Mouse (Mus musculus): ENCODE measurements around the gene Timm17b.
"Not testable (repeated sequence)": the region's sequence is repeated elsewhere in the genome, so short reads cannot be mapped to it uniquely, and the experiment has no call there.

Timm17b gene

DNA sequence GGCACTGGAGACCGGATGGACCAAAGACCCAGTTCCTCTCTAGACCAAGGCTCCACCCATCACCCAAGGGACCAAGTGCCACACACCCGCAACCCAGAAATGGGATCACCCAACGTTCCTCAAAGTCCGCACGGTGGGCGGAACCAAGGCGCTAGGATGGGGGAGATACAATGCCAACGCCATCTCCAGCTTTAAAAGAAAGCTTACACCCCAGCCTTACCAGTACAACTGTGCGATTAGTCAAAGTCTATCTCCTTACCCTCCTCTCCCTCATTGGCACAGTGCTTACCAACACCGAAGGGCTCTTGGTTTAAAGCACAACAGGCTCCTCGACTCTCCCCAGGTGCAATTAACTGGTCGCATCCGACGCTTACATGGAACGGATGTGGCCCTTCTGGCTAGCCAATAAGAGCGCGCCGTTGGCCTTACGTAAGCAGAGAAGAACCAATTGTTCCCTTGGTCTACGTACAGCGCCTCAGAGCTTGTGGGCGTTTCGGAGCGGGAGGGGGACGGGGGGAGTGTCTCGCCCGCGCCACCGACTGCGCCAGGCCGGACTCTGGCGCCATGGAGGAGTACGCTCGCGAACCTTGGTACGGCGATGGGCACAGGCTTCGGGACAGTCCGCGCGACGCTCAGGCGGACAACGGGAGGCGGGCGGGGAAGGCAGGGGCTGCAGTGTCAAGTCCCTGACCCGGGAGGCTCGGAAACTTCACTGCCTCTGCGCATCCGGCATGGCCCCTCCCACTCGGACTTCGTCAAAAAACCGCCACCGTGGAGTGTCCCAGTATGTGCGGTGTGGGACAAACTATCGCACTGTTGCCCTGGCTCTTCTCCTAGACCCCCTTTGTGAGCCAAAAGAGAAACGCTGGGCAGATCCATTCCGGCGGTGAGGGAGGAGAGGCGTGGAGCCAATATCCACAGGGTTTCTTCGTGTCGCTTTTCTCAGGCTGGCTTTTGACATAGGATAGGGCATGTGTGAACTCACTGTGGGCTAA is at the start of gene Timm17b, which contains the start of gene Pqbp1:
Timm17b (plus strand) TSS at position 478 of the 995 bp plus-strand sequence.
Pqbp1 (minus strand) TSS at position 390 of the 995 bp plus-strand sequence.
- peak; percentile 83 for DNase-seq (ENCODE audit: extremely low spot score)

DNA sequence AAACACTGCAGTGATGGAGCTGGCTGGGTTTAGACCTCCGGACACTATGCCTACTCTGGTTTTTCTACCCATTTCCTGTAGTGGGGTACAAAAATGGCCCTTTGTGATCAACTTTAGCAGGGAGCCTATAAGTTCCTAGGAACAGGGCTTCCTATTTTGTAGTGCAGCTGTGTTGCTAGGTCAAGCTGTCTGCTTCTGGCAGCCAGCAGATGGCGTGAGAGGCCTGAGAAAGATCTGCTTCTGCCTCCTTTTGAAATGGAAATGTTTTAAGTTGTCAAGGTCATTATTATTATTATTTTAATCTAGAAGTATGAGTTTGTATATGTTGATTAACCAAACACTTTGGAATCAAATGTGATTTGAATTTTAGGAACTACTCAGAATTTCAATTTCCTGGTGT is 44.6 kb upstream of the Timm17b start:
- DNase-seq (ENCODE audit: extremely low spot score): no peak

DNA sequence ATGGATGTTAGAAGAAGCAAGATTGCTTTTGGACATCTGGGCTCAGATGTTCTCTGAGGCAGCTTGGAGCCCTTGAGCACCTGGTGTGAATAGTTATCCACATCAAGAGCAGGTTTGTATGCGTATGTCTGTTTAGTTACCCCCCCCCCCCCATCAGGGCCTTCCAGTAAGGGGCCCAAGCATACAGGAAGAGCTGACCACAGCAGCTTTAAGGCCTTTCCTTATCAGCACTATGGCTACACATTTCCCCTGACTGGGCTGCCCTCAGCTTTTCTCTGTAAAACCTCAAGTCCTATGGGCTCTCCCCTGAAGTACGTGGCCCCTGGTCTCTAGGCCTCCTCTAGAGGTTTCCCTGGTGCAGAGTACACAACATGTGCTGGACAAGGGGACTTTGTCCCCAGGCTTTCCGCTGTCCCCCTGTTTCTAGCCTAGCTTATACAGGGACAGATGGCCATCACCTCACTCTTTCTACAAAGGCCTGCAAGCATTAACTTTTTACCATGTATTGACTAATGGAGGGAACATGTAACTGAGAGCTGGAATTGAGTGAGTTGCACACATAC is 39.9 kb upstream of the Timm17b start:
- no peak for DNase-seq (ENCODE audit: extremely low spot score)

DNA sequence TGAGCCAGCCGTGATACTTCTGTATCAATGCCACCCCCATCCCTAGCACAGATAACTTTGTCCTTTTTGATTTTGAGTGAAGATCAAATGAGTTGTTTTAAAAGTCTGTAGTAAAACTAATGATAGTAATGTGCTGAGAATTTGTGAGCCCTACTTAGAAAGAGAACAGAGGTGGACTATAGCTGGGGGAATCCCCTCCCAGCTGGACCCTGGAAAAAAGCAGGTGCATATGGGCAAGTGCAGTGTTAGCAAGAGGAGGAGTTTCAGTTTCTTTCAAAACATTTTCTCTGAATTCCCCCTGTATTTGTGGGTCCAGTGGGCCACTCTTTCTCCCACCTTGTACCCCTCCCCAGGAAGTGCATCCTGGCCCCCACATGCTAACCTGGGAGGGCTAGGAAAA is 36.0 kb upstream of the Timm17b start:
- no peak for DNase-seq (ENCODE audit: extremely low spot score)

DNA sequence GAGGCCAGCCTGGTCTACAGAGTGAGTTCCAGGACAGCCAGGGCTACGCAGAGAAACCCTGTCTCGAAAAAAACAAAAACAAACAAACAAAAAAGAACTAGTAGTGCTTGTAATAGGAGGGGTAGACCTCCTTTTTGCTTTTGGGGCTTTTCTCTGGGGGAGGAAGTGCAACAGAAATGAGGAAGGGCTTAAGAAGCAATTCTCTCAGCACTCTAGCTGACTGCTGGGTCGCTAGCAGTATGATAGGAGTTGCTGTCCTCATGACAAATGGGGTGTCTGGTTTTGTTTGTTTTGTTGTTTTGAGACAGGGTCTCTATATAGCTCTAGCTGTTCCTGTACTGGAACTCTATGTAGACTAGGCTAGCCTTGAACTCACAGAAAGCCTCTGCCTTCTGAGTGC is 34.6 kb upstream of the Timm17b start:
- no peak for DNase-seq (ENCODE audit: extremely low spot score)

DNA sequence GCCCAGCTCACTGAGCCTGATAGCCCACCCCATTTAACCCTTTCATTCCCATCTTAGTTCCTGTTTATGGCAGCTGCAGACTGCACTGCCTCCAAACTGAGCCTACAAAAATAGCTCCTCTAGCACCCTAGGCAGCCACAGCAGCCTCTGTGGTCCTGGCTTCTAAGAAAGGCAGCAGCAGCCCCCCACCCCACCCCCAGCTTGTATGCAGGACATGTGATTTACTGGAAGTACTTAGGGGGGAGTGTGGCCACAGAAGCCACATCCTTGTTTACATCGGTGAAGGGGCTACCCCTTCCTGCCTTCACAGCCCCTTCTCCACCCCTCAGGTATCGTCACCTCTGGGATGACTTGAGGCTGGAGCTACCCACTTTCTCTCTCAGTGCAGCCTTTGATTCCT is 33.8 kb upstream of the Timm17b start:
- no peak for DNase-seq (ENCODE audit: extremely low spot score)

DNA sequence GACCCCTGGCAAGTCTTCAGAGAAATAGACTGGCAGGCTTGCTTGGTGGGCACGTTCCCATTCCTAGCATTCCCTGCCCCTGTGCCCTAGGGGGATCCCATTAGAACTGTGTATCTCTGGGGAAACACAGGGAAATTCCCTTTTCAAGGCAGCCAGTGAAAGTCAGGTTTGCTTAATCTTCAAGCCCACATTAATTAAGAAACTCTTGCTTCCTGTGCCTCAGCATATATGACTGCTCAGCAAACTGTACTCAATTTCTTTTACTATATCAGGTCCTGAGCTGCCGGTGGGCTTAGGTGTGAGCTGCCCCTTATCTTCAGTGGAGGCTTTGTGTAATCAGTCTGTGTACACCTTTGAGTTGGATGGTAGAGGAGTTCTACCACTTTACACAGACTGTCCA is 33.4 kb upstream of the Timm17b start:
- no peak for DNase-seq (ENCODE audit: extremely low spot score)

DNA sequence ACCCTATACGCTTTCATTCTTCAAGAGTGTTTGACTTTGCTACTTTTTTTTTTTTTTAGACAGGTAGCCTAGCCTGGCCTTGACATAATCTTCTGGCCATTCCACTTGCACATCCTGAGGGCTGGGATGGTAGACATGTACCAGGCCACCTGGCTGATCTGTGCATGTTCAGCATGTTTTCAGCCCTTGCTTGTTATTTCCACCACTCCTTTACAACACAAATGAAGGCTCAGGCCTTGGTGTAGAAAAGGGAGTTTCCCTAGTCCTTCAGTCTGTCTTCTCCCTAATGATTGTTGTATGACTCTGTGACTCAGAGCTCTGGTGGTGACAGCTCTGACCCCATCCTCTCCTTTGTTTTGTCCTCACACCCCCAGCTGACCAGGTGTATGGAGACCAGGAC is 32.0 kb upstream of the Timm17b start:
- no peak for DNase-seq (ENCODE audit: extremely low spot score)

DNA sequence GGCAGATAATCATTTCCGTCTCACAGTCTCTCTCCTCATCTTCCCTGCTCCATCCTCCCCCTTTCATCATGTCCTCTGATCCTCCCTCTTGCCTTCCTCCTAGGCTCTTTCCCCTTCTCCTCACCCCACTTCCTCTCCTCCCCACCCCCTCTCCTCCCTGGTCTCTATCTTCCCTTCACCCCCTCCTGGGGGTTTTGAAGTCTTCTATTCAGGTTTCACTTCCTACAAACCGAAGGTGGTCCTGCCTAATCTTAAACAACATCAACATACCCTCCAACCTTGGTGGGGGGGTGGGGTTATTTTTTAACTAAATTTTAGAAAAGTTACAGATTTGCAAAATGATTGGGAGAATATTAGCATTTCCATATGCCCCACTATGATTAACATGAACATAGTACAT is 30.7 kb upstream of the Timm17b start:
- DNase-seq (ENCODE audit: extremely low spot score): no peak

DNA sequence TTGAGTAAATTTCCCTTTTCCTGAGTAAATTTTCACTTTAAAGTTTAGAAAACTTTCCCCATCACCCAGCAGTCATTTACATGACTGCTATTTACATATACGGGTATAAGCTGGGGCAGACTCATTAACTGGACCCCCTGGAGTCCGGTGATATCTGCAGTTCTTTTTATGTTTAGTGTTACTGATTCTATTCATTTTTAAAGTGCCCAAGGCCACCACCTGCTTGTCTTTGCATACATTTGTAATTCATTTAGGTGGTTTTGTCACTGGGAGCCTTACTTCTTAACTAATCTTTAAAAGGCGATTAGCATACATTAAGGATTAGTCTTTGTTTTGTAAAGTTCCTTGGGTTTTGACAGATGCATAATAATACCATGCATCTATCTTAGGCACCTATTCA is 29.3 kb upstream of the Timm17b start:
- DNase-seq (ENCODE audit: extremely low spot score): no peak

DNA sequence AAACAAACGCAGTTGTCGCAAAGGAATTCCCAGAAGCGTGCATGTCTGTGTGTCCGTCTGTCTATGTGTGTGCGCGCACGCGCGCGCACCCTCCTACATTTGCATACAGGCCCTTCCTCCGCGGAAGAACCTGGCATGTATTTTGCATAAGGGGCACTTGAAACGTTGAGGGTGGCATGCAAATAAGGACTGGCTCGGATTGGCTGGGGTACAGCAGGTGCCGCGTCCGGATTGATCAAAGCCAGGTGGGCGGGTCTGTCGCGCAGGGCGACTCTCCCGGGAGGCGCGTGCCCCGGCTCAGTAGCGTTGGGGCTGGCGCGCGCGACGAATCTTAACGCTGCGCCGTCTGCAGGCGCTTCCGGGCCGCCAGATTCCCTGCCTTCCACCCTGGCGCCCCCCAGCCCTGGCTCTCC is 21.1 kb upstream of the Timm17b start, which contains the start of gene Pim2:
Pim2 (plus strand) TSS at position 256 of the 413 bp plus-strand sequence.
- peak; percentile 69 for DNase-seq (ENCODE audit: extremely low spot score)

DNA sequence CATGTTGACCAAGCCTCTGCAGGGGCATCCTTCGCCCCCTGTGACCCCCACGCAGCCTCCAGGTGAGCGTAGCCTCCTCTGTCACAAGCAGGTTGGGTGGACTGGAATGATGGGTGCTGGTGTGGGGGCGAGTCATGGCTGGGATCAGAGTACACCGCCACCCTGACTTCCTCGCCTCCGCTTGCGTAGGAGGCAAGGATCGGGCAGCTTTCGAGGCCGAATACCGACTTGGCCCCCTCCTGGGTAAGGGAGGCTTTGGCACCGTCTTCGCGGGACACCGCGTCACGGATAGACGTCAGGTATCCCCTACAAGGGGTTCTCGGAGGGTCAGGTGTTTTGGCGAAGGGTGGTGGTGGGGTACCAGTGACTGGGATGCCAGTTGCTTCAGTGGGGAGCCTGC is 20.7 kb upstream of the Timm17b start:
- DNase-seq (ENCODE audit: extremely low spot score): no peak

DNA sequence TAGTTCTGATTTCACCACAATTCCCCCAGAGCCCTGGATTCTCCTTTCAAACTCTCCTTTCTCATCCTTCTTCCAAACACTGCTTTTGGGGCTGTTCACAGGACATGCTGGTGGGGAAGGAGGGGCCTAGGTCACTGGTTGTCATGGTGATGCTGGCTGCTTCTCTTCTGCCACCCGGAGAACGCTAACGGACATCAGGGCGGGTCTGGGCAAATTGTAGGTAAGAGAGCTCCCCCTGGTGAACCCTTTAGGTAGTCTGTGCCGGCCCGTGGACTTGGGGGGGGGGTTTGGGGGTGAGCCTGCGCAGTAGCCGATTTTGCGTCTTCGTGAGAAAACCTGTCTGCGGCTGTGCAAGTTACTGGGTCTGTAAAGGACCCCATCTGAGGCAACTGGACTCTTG is 19.3 kb upstream of the Timm17b start:
- DNase-seq (ENCODE audit: extremely low spot score): peak; percentile 71

DNA sequence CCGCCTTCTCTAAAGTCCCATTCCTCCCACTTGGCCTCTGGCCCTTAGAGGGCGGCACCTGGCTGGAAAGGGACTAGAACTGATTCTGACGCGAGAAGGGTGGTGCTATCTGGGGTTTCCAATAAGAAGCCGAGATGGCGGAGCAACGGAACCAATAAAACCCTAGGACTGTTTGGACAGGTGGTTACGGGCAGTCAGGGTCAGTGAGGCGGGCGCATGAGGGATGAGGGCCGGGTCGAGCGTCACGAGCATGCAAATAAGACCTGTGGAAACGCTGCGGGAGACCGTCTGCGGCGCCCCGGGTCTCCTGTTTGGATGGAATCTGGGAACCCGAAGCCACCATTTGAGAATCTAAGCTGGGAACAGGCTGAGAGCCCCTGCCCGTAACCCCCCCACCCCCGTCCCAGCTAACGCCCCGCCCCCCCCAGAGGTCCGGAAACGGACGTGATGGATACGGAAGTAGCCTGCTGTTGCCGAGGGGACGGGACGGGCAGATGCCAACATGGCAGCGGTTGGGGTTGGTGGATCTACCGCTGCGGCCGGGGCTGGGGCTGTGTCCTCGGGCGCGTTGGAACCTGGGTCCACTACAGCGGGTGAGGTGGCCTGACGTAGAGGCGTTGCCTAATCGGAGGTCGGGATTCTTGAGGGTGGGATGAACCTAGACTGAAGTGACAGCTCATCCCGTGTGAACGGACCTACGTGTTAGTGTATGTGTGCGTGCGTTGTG is 15.2 kb upstream of the Timm17b start, which contains the start of gene Slc35a2:
Slc35a2 (plus strand) TSS at position 188 of the 727 bp plus-strand sequence.
- peak; percentile 80 for DNase-seq (ENCODE audit: extremely low spot score)

DNA sequence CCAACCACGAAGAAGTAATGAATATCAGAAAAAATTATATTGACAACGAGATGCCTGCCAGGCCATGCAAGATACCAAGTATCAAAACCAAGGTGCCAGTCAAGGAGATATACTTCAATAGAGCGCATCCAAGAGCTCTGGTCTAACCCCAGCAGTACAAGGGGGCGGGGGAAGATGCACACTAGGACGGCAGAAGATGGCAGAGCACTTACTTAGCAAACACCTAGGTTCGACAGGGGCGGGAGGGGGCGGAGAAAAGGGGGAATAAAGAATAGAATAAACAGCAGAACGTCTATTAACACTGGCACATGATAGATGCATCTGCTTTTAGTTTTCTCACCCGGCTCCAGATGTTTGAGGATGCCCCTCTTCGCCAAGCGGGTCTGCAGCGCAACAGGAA is 946 bp upstream of the Timm17b start:
- no peak for DNase-seq (ENCODE audit: extremely low spot score)

DNA sequence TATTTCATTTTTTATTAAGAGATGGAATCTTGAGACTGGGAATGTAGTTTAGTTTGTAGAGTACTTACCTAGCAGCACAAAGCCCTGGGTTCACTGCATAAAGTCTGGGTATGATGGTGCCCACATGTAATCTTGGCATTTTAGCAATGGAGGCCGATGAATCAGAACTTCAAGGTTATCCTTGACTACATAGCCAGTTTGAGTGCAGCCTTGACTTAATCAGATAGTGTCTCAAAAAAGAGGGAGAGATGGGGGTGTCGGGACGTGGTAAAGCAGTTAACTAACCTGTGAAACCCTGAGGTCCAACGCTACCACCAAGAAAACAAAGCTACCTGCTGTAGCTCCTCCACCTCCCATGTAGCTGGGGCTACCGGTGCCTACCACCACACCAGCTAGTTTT is 5.3 kb downstream of the Timm17b start:
- DNase-seq (ENCODE audit: extremely low spot score): no peak

DNA sequence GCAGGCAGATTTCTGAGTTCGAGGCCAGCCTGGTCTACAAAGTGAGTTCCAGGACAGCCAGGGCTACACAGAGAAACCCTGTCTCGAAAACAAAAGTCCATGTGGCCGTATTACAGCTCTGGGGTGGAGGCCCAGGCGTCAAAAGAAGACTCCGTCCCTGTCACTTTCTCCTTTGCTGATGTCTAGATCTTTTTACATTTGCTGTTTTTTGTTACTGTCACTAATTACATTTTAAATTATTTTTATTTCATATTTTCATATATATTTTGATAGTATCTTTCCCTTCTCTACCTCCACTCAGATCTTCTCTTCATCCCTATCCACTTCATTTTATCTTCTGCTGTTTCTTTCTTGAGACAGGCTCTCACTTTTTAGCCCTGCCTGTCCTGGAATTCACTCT is 8.6 kb downstream of the Timm17b start, which contains the start of gene Gm10491:
Gm10491 (minus strand) TSS at position 101 of the 400 bp plus-strand sequence.
- no peak for DNase-seq (ENCODE audit: extremely low spot score)

DNA sequence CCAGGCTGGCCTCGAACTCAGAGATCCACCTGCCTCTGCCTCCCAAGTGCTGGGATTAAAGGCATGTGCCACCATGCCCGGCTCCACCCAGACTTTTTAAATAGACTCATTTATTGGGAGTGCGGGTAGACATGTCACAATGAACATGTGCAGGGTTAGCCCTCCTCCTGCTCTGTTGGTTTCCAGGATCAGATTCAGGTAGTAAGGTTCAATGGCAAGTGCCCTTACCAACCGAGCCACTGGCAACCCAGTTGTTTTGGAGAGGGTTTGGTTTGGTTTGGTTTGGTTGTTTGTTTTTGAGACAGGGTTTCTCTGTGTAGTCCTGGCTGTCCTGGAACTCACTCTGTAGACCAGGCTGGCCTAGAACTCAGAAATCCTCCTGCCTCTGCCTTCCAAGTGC is 10.1 kb downstream of the Timm17b start, which contains the start of gene Gm10490:
Gm10490 (plus strand) TSS at position 301 of the 400 bp plus-strand sequence.
- DNase-seq (ENCODE audit: extremely low spot score): not testable (repeated sequence)

DNA sequence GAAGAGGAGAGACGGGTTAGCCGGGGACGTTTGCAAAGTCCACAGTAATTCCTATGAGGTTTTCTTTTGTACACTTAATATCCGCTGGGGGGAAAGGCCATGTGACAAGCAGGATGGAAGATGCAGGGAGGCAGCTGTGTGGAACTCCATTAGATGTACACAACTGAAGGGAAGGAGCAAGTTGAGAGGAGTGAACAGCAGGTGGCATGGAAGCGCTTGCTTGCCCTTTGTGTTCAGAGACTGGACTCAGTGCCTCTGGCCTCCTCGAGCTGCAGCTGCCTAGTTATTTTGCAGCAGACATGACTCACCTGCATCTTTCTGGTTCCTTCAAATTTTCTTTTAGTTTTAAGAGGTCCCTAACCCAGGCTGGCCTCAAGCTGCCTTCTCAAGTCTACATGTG is 11.3 kb downstream of the Timm17b start:
- no peak for DNase-seq (ENCODE audit: extremely low spot score)

DNA sequence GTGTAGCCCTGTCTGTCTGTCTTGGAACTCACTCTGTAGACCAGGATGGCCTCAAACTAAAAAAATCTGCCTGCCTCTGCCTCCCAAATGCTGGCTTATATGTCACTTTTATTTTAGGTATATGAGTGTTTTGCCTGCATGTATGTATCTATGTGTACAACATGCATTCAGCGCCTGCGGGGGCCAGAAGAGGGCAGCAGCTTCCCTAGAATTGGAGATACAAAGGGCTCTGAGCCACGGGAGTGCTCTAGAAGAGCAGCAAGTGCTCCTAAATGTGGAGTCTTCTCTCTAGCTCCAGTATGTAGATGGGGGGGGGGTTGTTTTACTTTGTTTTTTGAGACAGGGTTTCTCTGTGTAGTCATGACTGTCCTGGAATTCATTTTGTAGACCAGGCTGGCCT is 16.5 kb downstream of the Timm17b start:
- not testable (repeated sequence) for DNase-seq (ENCODE audit: extremely low spot score)

DNA sequence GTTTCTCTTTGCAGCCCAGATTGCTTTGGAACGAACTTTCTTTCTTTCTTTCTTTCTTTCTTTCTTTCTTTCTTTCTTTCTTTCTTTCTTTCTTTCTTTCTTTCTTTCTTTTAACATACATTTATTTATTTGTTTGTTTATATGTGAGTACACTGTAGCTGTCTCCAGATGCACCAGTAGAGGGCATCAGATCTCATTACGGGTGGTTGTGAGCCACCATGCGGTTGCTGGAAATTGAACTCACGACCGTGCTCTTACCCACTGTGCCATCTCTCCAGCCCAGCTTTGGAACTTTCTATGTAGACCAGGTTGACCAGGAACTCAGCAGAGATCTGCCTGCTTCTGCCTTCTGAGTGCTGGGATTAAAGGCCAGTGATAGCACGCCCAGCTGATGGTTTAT is 18.8 kb downstream of the Timm17b start:
- not testable (repeated sequence) for DNase-seq (ENCODE audit: extremely low spot score)

Measured in embryo, embryonic 9.5 days (tissue).